Mouse (Mus musculus) MEL (cell line): ENCODE measurements around the gene Nell2. TPM values are rescaled to one million over a fixed set of nuclear protein-coding genes. Genes with fewer than 3 reads are reported as not detected.
"Not testable (repeated sequence)": the region's sequence is repeated elsewhere in the genome, so short reads cannot be mapped to it uniquely, and the experiment has no call there.

Source experiments
- DNase-seq: peaks from one replicate; pipeline ENCODE4 v3.0.0; 2011; ENCODE audit warnings: low read depth, low spot score
- H3K27ac ChIP-seq: 2 replicates; pipeline ENCODE4 v1.5.1; 2012; ENCODE audit warnings: low read depth, mild to moderate bottlenecking, control low read depth, low read length, moderate library complexity; ENCODE audit not compliant: control insufficient read depth
- H3K27me3 ChIP-seq, 2 experiments: fragments of 150-350 bp in 1 of 2; sonication (generic) in 1 of 2; 2 replicates each; pipeline ENCODE4 v1.6.1; 2012; ENCODE audit warnings: low read length in 2 of 2, mild to moderate bottlenecking in 2 of 2, improper control_type of control experiment in 1 of 2, moderate library complexity in 1 of 2; ENCODE audit not compliant: insufficient read depth in 2 of 2, control insufficient read depth in 1 of 2
- H3K36me3 ChIP-seq, 2 experiments: 2 replicates each; pipeline ENCODE4 v1.6.1; 2012 to 2014; ENCODE audit warnings: low read length in 2 of 2, improper control_type of control experiment in 1 of 2, inconsistent platforms in 1 of 2, mild to moderate bottlenecking in 1 of 2; ENCODE audit not compliant: insufficient read depth in 2 of 2, control insufficient read depth in 1 of 2
- H3K4me1 ChIP-seq, 2 experiments: fragments of 150-350 bp in 1 of 2; sonication (generic) in 1 of 2; 2 replicates each; pipeline ENCODE4 v1.6.1; 2012; ENCODE audit warnings: low read length in 2 of 2, improper control_type of control experiment in 1 of 2, mild to moderate bottlenecking in 1 of 2; ENCODE audit not compliant: insufficient read depth in 2 of 2, control insufficient read depth in 1 of 2
- H3K4me3 ChIP-seq, 2 experiments: fragments of 150-350 bp in 1 of 2; sonication (generic) in 1 of 2; 2 replicates each; pipeline ENCODE4 v1.5.1; 2012; ENCODE audit warnings: low read depth in 2 of 2, low read length in 2 of 2, mild to moderate bottlenecking in 2 of 2, moderate library complexity in 2 of 2, control low read depth in 1 of 2, improper control_type of control experiment in 1 of 2; ENCODE audit not compliant: control insufficient read depth in 1 of 2, insufficient read depth in 1 of 2
- H3K79me2 ChIP-seq: 2 replicates; pipeline ENCODE4 v1.6.1; 2012; ENCODE audit warnings: mild to moderate bottlenecking, low read length, moderate library complexity; ENCODE audit not compliant: control insufficient read depth, poor library complexity, insufficient read depth
- H3K9ac ChIP-seq: 2 replicates; pipeline ENCODE4 v1.6.1; 2012; ENCODE audit warnings: low read depth, mild to moderate bottlenecking, control low read depth, low read length, moderate library complexity; ENCODE audit not compliant: control insufficient read depth, poor library complexity, severe bottlenecking
- H3K9me3 ChIP-seq: fragments of 150-350 bp; sonication (generic); replicated peaks from 2 replicates; pipeline ENCODE4 v1.6.1; 2012; ENCODE audit warnings: mild to moderate bottlenecking, low read length, improper control_type of control experiment, moderate library complexity; ENCODE audit not compliant: insufficient read depth
- BHLHE40 ChIP-seq: IDR thresholded peaks from 2 replicates; pipeline ENCODE4 v1.6.1; 2012; ENCODE audit warnings: low read depth, mild to moderate bottlenecking, inconsistent platforms, low read length, improper control_type of control experiment, borderline replicate concordance
- CHD1 ChIP-seq: IDR thresholded peaks from 2 replicates; pipeline ENCODE4 v1.6.1; 2012; ENCODE audit warnings: low read depth, mild to moderate bottlenecking, inconsistent platforms, low read length, improper control_type of control experiment
- CTCF ChIP-seq, 3 experiments: IDR thresholded peaks in 2 of 3; conservative IDR thresholded peaks in 1 of 3; 2 replicates each; pipeline ENCODE4 v1.5.1; 2011 to 2012; ENCODE audit warnings: low read length in 3 of 3, low read depth in 2 of 3, mild to moderate bottlenecking in 2 of 3, improper control_type of control experiment in 1 of 3, inconsistent platforms in 1 of 3, mixed read lengths in 1 of 3, moderate library complexity in 1 of 3; ENCODE audit not compliant: control insufficient read depth in 1 of 3, insufficient read depth in 1 of 3, poor library complexity in 1 of 3, severe bottlenecking in 1 of 3
- ELF1 ChIP-seq: IDR thresholded peaks from 2 replicates; pipeline ENCODE4 v1.6.1; 2014; ENCODE audit warnings: low read depth, mild to moderate bottlenecking, inconsistent platforms, low read length, improper control_type of control experiment, moderate library complexity
- ETS1 ChIP-seq: IDR thresholded peaks from 2 replicates; pipeline ENCODE4 v1.6.1; 2012; ENCODE audit warnings: low read depth, mild to moderate bottlenecking, inconsistent platforms, low read length, improper control_type of control experiment, moderate library complexity
- GATA1 ChIP-seq: IDR thresholded peaks from 2 replicates; pipeline ENCODE4 v1.6.1; 2011; ENCODE audit warnings: low read depth, low read length, improper control_type of control experiment
- HCFC1 ChIP-seq: IDR thresholded peaks from 2 replicates; pipeline ENCODE4 v1.6.1; 2012; ENCODE audit warnings: low read depth, mild to moderate bottlenecking, inconsistent platforms, low read length, improper control_type of control experiment, moderate library complexity
- MXI1 ChIP-seq: IDR thresholded peaks from 2 replicates; pipeline ENCODE4 v1.6.1; 2011; ENCODE audit warnings: mild to moderate bottlenecking, low read depth, low read length, improper control_type of control experiment
- POLR2A ChIP-seq, 2 experiments: IDR thresholded peaks; 2 replicates each; pipeline ENCODE4 v1.6.1; 2011 to 2012; ENCODE audit warnings: low read length in 2 of 2, mild to moderate bottlenecking in 2 of 2, control low read depth in 1 of 2, improper control_type of control experiment in 1 of 2, low read depth in 1 of 2, moderate library complexity in 1 of 2; ENCODE audit not compliant: control insufficient read depth in 1 of 2, insufficient read depth in 1 of 2, poor library complexity in 1 of 2
- RAD21 ChIP-seq: IDR thresholded peaks from 2 replicates; pipeline ENCODE4 v1.6.1; 2011; ENCODE audit warnings: mild to moderate bottlenecking, low read depth, low read length, improper control_type of control experiment
- SIN3A ChIP-seq: IDR thresholded peaks from 2 replicates; pipeline ENCODE4 v1.6.1; 2012; ENCODE audit warnings: low read length, improper control_type of control experiment, inconsistent platforms
- TAL1 ChIP-seq: IDR thresholded peaks from 2 replicates; pipeline ENCODE4 v1.6.1; 2012; ENCODE audit warnings: mild to moderate bottlenecking, inconsistent platforms, low read length, moderate library complexity, mixed read lengths
- TCF12 ChIP-seq: IDR thresholded peaks from 2 replicates; pipeline ENCODE4 v1.6.1; 2014; ENCODE audit warnings: low read depth, mild to moderate bottlenecking, inconsistent platforms, low read length, improper control_type of control experiment, moderate library complexity
- UBTF ChIP-seq: IDR thresholded peaks from 2 replicates; pipeline ENCODE4 v1.6.1; 2012; ENCODE audit warnings: low read depth, mild to moderate bottlenecking, inconsistent platforms, low read length, improper control_type of control experiment, moderate library complexity, borderline replicate concordance; ENCODE audit not compliant: insufficient read depth
- USF2 ChIP-seq, 2 experiments: IDR thresholded peaks; 2 replicates each; pipeline ENCODE4 v1.6.1; 2011 to 2012; ENCODE audit warnings: improper control_type of control experiment in 2 of 2, low read length in 2 of 2, borderline replicate concordance in 1 of 2, inconsistent platforms in 1 of 2, low read depth in 1 of 2, mild to moderate bottlenecking in 1 of 2; ENCODE audit not compliant: insufficient read depth in 1 of 2
- polyA plus RNA-seq, 2 experiments: library from polyadenylated mRNA; stranded (reverse) in 1 of 2; unstranded in 1 of 2; fragments of >175 nt in 1 of 2; fragments of >200 nt in 1 of 2; gene quantifications; 2 replicates each; pipeline versions ENCODE4 v1.2.1 to v1.2.4; 2012; ENCODE audit warnings: low replicate concordance in 2 of 2, low read depth in 1 of 2; ENCODE audit not compliant: insufficient read length in 2 of 2, insufficient read depth in 1 of 2, missing spikeins in 1 of 2
- total RNA-seq: library from RNA; depleted of rRNA; stranded (reverse); fragments of 300-350 nt; gene quantifications from 2 replicates; pipeline ENCODE4 v1.2.3, GENCODE M21; 2012

Nell2 gene
- total and polyA plus RNA-seq, 3 experiments = not detected

- Histone ChIP-seq H3K36me3 (no peaks in the 10 kb centered on the region), H3K4me1 (no peaks in the 10 kb centered on the region), H3K27ac (no peak overlapping the region), H3K79me2 (no peaks in the 10 kb centered on the region), H3K4me3 (no peak overlapping the region), H3K9me3 (no peaks in the 10 kb centered on the region), H3K9ac (no peak overlapping the region), H3K27me3 (peaks cover 0 to 1% of the 10 kb centered on the region in 2 experiments; a peak in 1 of 4 replicates)
- TF ChIP-seq ETS1 = no peak
- TF ChIP-seq CTCF (IDR thresholded peaks at IDR 0.05 in 2 of 3, conservative IDR thresholded peaks at IDR 0.05 in 1 of 3; ENCODE audit: control insufficient read depth in 1 of 3, insufficient read depth in 1 of 3, low read depth in 2 of 3, low read length in 3 of 3, poor library complexity in 1 of 3, severe bottlenecking in 1 of 3) = no peak
- no peak for TF ChIP-seq ELF1
- no peak for DNase-seq
Measured at GRCm38 (mm10) chr15:95518204-95518603, 10.2 kb downstream of the Nell2 start.

GRCm38 (mm10) chr15:95513306-95513705 lies 15.1 kb downstream of the Nell2 start:
- H3K4me3 ChIP-seq, DNase-seq, H3K4me1 ChIP-seq, H3K27me3 ChIP-seq, H3K9ac ChIP-seq, H3K79me2 ChIP-seq, H3K27ac ChIP-seq, H3K9me3 ChIP-seq, H3K36me3 ChIP-seq: not testable (repeated sequence)

DNA sequence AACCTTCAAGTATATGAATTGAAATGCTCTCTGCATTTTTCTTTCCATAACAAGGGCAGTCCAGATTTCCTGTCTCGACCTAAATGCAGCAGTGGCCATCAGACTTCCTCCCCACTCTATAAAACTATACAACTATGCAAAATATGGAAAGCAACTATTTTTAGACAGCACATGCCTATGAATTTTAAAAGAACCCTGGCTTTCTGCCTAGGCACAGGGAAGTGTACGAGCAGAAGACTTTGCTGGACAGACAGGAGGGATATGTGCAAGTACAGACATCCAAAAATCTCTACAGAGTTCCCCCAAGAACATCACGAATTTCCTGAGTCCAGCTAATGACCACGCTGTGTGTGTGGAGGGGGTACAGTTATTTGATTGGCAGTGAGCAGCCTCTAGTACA lies 32.7 kb downstream of the Nell2 start:
- Histone ChIP-seq H3K4me3 (no peak overlapping the region), H3K4me1 (no peaks in the 10 kb centered on the region), H3K9ac (no peak overlapping the region), H3K9me3 (peaks cover 6% of the 10 kb centered on the region; the same call in 1 of the 2 replicates), H3K27me3 (no peaks in the 10 kb centered on the region), H3K79me2 (no peaks in the 10 kb centered on the region), H3K36me3 (no peaks in the 10 kb centered on the region), H3K27ac (no peak overlapping the region)
- DNase-seq = no peak
- TF ChIP-seq CHD1 = no peak
- no peak for TF ChIP-seq CTCF (IDR thresholded peaks at IDR 0.05 in 2 of 3, conservative IDR thresholded peaks at IDR 0.05 in 1 of 3; ENCODE audit: control insufficient read depth in 1 of 3, insufficient read depth in 1 of 3, low read depth in 2 of 3, low read length in 3 of 3, poor library complexity in 1 of 3, severe bottlenecking in 1 of 3)
- TF ChIP-seq MXI1 = no peak
- no peak for TF ChIP-seq POLR2A (IDR thresholded peaks at IDR 0.05; ENCODE audit: control insufficient read depth in 1 of 2, insufficient read depth in 1 of 2, low read depth in 1 of 2, low read length in 2 of 2, poor library complexity in 1 of 2)

GRCm38 (mm10) chr15:95495193-95495592 lies 33.2 kb downstream of the Nell2 start:
- H3K9ac ChIP-seq = no peak overlapping the region
- H3K36me3 ChIP-seq = no peaks in the 10 kb centered on the region
- no peaks in the 10 kb centered on the region for H3K27me3 ChIP-seq
- H3K79me2 ChIP-seq = no peaks in the 10 kb centered on the region
- no peak overlapping the region for H3K27ac ChIP-seq
- peaks cover 4% of the 10 kb centered on the region; the same call in 1 of the 2 replicates for H3K9me3 ChIP-seq
- no peak for DNase-seq
- TF ChIP-seq BHLHE40 = no peak
- no peak for TF ChIP-seq UBTF
- no peak for TF ChIP-seq GATA1
- TF ChIP-seq TCF12 = no peak
- TF ChIP-seq SIN3A = no peak
- no peak for TF ChIP-seq RAD21
- no peak for TF ChIP-seq HCFC1
- no peak for TF ChIP-seq CTCF (IDR thresholded peaks at IDR 0.05 in 2 of 3, conservative IDR thresholded peaks at IDR 0.05 in 1 of 3; ENCODE audit: control insufficient read depth in 1 of 3, insufficient read depth in 1 of 3, low read depth in 2 of 3, low read length in 3 of 3, poor library complexity in 1 of 3, severe bottlenecking in 1 of 3)
- no peak for TF ChIP-seq TAL1
- TF ChIP-seq USF2 (IDR thresholded peaks at IDR 0.05; ENCODE audit: borderline replicate concordance in 1 of 2, insufficient read depth in 1 of 2, low read depth in 1 of 2, low read length in 2 of 2) = no peak
- no peak overlapping the region for H3K4me3 ChIP-seq
- H3K4me1 ChIP-seq = no peaks in the 10 kb centered on the region
